Mouse (Mus musculus) heart, adult 2 months (tissue): ENCODE data around the gene Tbc1d1.

Source experiments
- CTCF ChIP-seq: fragments of 200-600 bp; IDR thresholded peaks from 2 replicates; pipeline ENCODE4 v1.8.1; 2022; ENCODE audit warnings: antibody characterized with exemption, mild to moderate bottlenecking, moderate library complexity
- POLR2A ChIP-seq: fragments of 200-500 bp; IDR thresholded peaks from 2 replicates; pipeline ENCODE4 v1.6.1; 2011; ENCODE audit warnings: mild to moderate bottlenecking, low read depth, low read length, control low read depth; ENCODE audit not compliant: insufficient read depth

DNA sequence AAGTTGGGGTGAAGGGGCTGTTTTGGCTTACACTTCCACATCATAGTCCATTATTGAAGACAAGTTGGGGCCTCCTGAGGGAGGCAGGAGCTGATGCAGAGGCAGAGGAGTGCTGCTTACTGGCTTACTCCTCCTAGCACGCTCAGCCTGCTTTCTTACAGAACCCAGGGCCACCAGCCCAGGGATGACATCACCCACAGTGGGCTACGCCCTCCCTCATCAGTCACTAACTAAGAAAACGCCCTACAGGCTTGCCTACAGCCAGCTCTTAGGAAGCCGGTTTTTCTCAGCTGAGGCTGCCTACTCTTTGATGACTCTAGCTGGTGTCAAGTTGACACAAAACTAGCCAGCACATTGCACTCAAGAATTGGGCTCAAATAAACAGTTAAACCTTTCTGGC lies 126.5 kb downstream of the Tbc1d1 start:
- TF ChIP-seq POLR2A (no peak), CTCF (no peak)
